Mouse (Mus musculus) heart, postnatal 4 days (tissue): ENCODE results near the gene Rfx1. TPM values are rescaled to one million over a fixed set of nuclear protein-coding genes. Genes with fewer than 3 reads are reported as not detected.

Experiments
- DNase-seq: peaks from one replicate; pipeline ENCODE4 v3.0.0; 2021
- total RNA-seq, 2 experiments: library from RNA; stranded (reverse); gene quantifications; 2 replicates each; pipeline ENCODE4 v1.2.3; 2021

The Rfx1 gene
- total RNA-seq = 10 to 100 TPM; 12.5 to 13.5 TPM

GRCm38 (mm10) chr8:84066291-84066930 is at the start of gene Rfx1:
Gene Rfx1 (plus strand): TSS chr8:84066834.
- peak; percentile 99 for DNase-seq

DNA sequence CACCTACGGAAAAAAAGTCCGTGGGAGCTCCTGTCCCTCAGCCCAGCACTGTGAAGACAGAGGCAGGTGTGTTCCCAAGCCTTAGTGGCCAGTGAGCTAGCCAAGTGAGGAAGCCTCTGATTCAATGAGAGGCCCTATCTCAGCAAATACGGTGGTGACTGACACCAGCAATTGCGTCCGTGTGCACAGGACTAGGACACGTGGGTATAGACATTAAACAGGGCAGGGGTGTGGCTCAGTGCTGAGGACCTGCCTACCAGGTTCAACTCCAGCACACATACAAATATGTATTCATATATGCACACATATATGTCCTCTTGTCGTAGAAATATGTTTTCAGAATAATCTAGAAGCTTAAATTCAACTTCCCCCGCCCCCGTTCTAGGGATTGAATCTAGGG is 46.9 kb upstream of the Rfx1 start:
- no peak for DNase-seq

GRCm38 (mm10) chr8:84021096-84021495 is 45.5 kb upstream of the Rfx1 start, which contains the start of gene Palm3:
Gene Palm3 (plus strand): TSS chr8:84021471.
- DNase-seq = no peak

DNA sequence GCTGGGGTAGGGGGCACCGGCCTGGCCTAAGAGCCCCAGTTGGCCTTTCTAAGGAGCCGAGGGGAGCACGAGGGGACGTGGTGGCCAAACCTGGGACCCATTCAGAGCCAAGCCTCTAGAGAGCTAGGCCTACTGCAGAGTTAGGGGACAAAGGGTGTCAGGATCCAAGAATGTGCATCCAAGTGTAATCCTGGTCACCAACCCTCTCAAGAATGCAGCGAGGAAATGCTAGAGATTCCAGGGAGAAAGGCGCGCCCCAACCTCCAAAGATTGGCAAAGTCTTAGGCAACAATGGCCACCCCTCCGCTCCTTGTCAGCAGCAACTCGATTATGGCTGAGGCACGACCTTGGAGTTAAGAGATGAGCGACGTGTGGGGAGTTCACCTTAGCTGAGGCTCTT is 45.1 kb upstream of the Rfx1 start:
- no peak for DNase-seq

GRCm38 (mm10) chr8:84023085-84023484 is 43.5 kb upstream of the Rfx1 start:
- peak; percentile 86 for DNase-seq

GRCm38 (mm10) chr8:84023631-84024030 is 43.0 kb upstream of the Rfx1 start:
- DNase-seq = no peak

- peak; percentile 71 for DNase-seq
These were observed 42.5 kb upstream of the Rfx1 start for GRCm38 (mm10) chr8:84024171-84024570.

DNA sequence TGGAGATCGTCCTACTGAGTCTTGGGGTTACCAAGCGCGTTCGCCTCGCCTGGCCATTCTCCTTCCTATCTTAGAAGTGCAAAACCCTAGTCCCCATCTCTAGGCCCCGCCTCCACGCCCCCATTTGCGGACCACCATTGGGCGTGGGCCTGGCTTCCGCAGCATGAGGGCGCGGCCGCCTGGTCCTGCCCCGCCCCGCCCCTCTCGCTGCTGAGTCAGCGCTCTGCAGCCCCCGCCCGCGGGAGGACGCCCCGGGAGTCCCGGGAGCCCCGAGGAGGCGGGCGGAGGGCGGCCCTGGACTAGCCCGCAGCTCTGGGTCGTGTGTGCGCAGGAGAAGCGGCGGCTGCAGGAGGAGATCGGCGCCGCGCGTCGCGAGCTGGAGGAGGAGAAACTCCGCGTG is 40.8 kb upstream of the Rfx1 start:
- DNase-seq = peak; percentile 62

GRCm38 (mm10) chr8:84027449-84027848 is 39.2 kb upstream of the Rfx1 start:
- DNase-seq = no peak

- no peak for DNase-seq
These were observed 37.4 kb upstream of the Rfx1 start for GRCm38 (mm10) chr8:84029272-84029671.

DNA sequence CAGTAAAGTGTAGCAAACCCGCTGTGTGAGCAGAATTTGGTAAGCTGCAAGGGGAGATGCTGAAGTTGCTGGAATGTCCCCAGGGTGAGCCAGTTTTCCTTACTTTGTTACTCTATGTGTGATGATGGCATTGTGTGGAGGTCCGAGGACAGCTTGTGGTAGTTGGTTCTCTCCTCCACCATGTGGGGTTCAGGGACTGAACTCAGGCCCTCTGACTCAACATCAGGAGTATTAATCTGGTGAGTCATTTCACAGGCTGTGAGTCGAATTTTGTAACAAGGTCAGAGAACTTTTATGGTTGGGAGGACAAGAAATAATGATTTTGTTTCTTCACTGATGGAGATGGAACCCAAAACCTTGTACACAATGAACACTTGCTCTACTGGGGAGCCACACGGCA is 33.9 kb upstream of the Rfx1 start:
- no peak for DNase-seq

- DNase-seq = peak; percentile 57
These were observed 28.6 kb upstream of the Rfx1 start for GRCm38 (mm10) chr8:84038015-84038414.

DNA sequence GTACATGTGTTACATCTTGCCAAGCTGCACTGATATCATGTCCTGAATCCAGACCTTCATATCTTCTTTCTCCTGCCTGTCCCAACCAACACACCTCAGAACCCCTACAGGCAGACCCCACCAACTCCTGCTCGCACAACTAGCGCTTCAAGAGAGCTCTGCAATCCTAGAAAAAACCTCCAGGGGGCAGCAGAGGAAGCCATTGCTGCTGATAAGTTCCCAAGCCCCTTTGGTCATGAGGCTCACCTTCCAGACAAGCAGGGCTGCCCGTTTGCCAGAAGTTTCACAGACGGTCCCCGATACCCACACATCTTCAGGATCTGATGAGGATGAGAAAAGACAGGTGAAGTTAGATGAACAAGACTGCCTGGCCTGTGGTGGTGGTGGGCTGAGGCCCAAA is 27.6 kb upstream of the Rfx1 start:
- DNase-seq = peak; percentile 87

DNA sequence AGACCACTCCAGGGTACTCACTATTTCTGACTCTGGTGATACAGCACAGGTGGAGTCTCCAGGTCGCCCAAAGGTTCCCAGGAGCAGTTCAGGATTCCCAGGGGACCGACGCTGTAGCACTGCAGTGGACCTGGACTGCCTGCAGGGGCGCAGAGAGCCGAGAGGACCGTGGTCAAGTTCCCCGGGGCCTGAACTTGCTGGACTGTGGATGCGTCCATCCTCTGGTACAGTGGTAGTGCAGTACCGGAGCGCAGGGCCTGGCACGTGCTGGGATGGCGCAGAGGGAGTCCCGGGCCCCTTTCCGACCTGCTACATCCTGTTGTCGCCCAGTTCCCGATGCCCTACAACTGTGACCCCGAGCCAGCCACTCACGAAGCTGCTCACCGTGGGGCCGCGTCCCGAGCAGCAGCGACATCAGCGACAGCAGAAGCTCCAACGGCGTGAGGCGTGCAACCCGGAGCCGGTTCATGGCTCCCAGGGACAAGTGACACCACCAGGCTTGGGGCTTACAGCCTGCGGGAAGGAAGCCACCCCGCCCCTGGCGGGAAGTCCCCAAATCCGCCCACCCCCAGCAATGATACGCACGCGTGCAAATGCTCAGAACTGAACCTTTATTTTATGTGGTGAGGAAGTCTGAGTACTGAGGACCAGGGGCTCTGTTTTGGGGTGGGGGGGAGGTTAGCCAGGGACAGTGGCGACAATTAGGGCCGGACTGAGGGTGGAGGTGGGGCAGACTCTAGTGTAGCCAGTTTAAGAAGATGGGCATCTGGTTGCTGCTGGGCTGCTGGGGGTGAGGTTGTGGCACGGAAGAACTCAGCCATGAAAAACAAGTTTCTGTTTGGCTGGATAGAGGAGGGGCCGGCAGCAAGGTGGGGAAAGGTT is 24.3 kb upstream of the Rfx1 start, which contains the start of gene Il27ra:
Il27ra (minus strand) TSS at position 524 of the 882 bp plus-strand sequence.
- DNase-seq = peak; percentile 84

- DNase-seq = no peak
These were observed 23.7 kb upstream of the Rfx1 start for GRCm38 (mm10) chr8:84042948-84043342.

DNA sequence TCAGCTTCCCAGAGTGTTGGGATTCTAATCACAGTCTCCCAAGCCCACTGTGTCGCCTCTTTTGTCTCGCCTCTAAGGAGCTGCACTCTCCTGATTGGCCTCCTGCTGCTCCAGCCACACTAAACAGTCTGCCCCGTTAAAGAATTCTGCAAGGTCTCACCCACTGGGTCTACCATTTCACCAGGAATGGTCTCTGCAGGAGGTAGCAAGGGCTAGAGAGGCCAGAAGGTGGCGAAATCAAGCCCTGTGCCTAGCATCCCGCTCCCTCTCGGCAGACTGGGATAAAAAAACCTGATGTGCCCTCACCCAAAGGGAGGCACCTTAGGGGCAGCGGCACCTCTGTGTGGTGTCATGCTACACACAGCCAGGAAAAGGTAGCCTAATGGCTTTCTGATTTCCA is 22.5 kb upstream of the Rfx1 start:
- DNase-seq = no peak

DNA sequence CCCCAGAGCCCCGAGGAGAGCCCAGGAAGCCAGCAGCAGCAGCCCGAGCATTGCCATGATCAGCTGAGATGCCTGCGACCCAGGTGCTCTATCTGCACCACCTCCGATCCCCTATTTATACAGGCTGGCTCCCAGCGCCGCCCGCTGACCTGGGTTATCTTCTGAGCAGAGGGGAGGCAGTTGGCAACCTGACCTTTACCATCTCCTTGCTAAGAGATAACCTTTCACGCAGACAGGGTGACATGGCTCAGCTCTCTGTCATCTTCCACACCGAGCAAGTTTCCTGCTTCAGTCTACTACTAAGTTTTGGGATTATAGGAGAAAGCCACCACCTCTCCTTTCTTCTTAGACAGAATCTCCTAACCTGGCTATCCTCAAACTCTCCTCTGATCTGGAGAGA is 21.7 kb upstream of the Rfx1 start, which contains the start of gene Rln3:
Rln3 (minus strand) TSS at position 101 of the 400 bp plus-strand sequence.
- DNase-seq = no peak

GRCm38 (mm10) chr8:84046505-84046904 is 20.1 kb upstream of the Rfx1 start:
- DNase-seq = no peak

DNA sequence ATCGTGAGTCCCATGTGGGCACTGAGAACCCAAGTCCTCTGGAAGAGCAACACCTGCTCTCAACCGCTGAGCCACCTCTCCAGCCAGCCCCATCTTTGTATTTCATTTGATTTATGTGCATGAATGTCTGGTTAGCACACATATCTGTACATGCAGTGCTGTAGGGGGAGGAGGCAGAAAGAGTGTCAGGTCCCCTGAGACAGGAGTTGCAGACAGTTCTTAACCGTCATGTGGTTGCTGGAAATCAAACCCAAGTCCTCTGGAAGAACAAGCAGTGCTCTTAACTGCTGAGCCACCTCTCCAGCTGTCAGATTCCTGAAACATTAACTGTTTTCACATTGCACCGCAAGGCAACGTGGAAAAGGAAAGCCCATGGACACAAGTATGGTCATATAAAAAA is 18.5 kb upstream of the Rfx1 start:
- DNase-seq = no peak

DNA sequence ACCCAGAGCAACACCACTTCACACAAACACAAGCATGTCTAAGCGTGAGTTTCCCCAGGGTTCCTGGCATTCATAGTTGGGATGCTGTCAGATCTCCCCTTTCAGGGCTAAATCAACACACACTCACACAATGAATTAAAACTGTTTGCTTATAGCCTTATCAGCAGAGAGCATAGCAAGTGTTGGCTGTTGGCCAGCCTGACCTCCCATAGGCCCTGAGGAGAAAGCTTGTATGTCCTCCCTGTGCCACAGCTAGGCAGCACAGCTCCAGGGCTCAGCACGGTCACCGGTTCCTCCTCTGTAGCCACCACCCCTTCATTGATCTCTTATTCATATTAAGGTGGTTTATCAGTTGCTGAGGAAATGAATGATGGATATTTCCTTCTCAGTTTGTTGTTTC is 13.9 kb upstream of the Rfx1 start:
- peak; percentile 45 for DNase-seq

DNA sequence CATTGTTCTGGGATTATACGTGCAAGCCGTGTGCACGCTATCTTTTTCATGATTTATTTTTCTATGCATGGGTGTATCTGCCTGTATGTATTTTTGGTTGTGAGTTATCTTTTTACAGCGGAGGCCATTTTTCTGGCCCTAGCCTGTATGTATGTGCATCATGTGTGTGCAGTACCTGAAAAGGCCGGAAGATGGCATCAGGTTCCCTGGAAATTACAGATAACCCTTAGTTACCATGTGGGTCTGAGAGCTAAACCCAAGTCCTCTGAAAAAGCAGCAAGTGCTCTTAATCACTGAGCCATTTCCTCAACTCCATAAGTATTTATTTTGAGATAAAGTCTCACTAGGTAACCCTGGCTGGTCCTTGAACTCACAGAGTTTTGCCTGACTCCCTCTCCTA is 13.4 kb upstream of the Rfx1 start:
- no peak for DNase-seq

GRCm38 (mm10) chr8:84057827-84058226 is 8.8 kb upstream of the Rfx1 start:
- DNase-seq = no peak

GRCm38 (mm10) chr8:84059226-84059625 is 7.4 kb upstream of the Rfx1 start:
- DNase-seq = no peak

- DNase-seq = no peak
These were observed 6.4 kb upstream of the Rfx1 start for GRCm38 (mm10) chr8:84060245-84060644.
